ENCODE assay signal across 10 mouse cellular contexts in genomic region chr15:5063635-5064034, GRCm38 (mm10). TPM values are rescaled to one million over a fixed set of nuclear protein-coding genes. Genes with fewer than 3 reads are reported as not detected.
DNase-seq lines count a peak whose midpoint lies in the region.
"Had no signal": no experiment of that assay in that cellular context is flagged by ENCODE, and none has a peak within 500 bp of the region (broad histone marks: within the 10 kb centered on the region; RNA-seq: fewer than 3 reads in every experiment).

Gene C7 (minus strand): TSS chr15:5063740.

- DNase-seq in gastrocnemius, adult 18-20 months (ENCODE audit: low spot score), result peak; percentile 18
- DNase-seq in gastrocnemius, postnatal 36 days, result no peak
- peak; percentile 8 for DNase-seq in urinary bladder, postnatal 14 days (ENCODE audit: low spot score)
- DNase-seq in urinary bladder, adult 18-20 months (ENCODE audit: low spot score in 2 of 2), result no peak
- peak; percentile 45 to 51 for DNase-seq in kidney, postnatal 4 days
- DNase-seq in testis, postnatal 14 days (ENCODE audit: low spot score), result peak; percentile 29
- DNase-seq in left cerebral cortex, adult 11 months (ENCODE audit: low spot score), result no peak
- DNase-seq in right cerebral cortex, postnatal 36 days (ENCODE audit: low spot score in 2 of 2), result no peak
- DNase-seq: B cell, adult 2 months had no signal

- intact Hi-C loops in gastrocnemius, postnatal 36 days (cut with DNase I), result no loop called here

RNA-seq across cellular contexts. Expression of gene C7, which starts in this region (rescaled TPM):
- 1 to 10 TPM; 1.7 to 5.1 TPM for total RNA-seq in gastrocnemius, adult 18-20 months (2021)
- 1 to 10 TPM in 1 of 2 experiments, under 1 TPM in 1; 0.94 to 2.6 TPM for total RNA-seq in gastrocnemius, postnatal 36 days (2021)
- total RNA-seq: MEL had no signal

Comparison
In these comparisons a context has a peak if more than half of its experiments do, and no peak if none do; other contexts are left out.
1. DNase-seq: peak in gastrocnemius, adult 18-20 months (single experiment), urinary bladder, postnatal 14 days (single experiment), kidney, postnatal 4 days (2 of 2) and testis, postnatal 14 days (single experiment); none in gastrocnemius, postnatal 36 days (0 of 2), urinary bladder, adult 18-20 months (0 of 2), left cerebral cortex, adult 11 months (single experiment) and right cerebral cortex, postnatal 36 days (0 of 2).